Mouse (Mus musculus) kidney, adult 2 months (tissue): Measurements from ENCODE around the gene Satb1.

Experiments
- CTCF ChIP-seq: fragments of 200-500 bp; conservative IDR thresholded peaks from 2 replicates; pipeline ENCODE4 v1.5.1; 2011; ENCODE audit warnings: low read depth, mild to moderate bottlenecking, control low read depth, low read length, moderate library complexity, mixed read lengths; ENCODE audit not compliant: insufficient read depth, insufficient read length
- POLR2A ChIP-seq: fragments of 200-500 bp; IDR thresholded peaks from one replicate; pipeline ENCODE4 v1.6.1; 2011; ENCODE audit warnings: low read depth, low read length, control low read depth

DNA sequence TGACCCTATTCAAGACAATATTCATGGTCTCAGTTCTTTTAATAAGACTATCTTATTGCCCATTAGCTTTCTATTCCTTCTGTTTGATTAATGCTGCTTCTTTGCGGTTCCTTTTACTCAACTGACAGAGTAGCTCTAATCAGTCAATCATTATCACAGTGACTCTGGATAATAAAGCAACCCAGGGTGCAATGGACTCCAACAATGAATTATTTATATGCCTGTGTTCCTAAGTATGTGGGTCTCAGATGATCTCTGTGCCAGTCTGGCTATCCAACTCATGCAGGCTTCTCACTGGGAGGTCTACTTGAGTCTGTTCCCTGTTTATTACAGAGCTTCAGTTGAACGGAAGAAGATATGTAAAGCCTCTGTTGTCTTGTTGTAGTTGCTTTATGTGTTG, 108.6 kb downstream of the Satb1 start:
- TF ChIP-seq CTCF, result no peak
- TF ChIP-seq POLR2A, result no peak
